Mouse (Mus musculus) adrenal gland, adult 18-20 months (tissue): Measurements from ENCODE around the gene Pop7. TPM values are rescaled to one million over a fixed set of nuclear protein-coding genes. Genes with fewer than 3 reads are reported as not detected.

Experiments
- DNase-seq, 2 experiments: peaks; one replicate each; pipeline ENCODE4 v3.0.0; 2021 to 2022; ENCODE audit warnings: low spot score in 2 of 2
- total RNA-seq, 2 experiments: library from RNA; stranded (reverse); gene quantifications; 1 replicate in 1 of 2; 2 replicates in 1 of 2; pipeline ENCODE4 v1.2.3; 2021

Gene Pop7
- total RNA-seq, 2 experiments from 2014 or later: 23.5 to 24.7 TPM

DNA sequence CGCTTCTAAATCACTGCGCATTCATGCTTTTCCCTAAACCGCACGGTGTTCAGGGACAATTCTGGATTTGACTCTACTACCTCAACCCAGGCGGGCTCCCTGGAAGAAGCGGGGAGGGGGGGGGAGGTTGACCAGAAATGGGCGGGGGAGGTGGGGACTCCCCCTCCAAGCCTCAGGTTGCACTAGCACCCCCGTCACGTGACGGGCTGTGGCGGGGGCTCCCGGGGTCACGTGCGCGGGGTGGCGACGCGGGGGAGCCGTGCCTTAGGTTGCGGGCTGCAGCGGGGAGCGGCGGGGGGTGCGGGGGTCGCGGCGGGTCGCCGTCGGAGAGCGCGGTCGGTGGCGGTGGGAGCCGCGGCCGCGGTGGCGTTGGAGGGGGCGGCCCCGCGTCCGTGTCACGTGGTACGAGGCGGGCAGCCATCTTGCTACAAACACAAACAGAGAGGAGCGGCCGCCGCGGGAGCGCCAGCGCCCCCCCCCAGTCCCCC, 7.7 kb upstream of the Pop7 start:
- DNase-seq: peak; percentile 78 to 80

DNA sequence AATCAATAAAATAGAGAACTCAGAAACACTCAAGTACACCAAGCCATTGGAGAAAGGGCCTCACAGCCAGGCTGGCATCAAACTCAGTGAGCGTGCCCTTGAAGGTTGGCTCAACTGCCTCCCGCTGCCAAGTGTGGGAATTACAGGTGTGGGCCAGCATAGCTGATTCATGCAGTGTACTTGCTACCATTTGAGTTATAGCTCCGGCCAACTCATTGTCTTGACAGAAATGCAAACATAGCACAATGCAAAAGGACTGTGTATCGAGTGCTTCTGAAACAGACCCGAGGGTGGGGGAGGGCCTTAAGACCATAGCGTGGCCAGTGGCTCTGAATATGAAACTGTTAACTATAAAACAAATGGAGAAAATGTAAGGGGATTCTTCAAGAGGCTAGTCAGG, 1.7 kb upstream of the Pop7 start:
- DNase-seq: peak in 1 of 2 experiments; percentile 7

DNA sequence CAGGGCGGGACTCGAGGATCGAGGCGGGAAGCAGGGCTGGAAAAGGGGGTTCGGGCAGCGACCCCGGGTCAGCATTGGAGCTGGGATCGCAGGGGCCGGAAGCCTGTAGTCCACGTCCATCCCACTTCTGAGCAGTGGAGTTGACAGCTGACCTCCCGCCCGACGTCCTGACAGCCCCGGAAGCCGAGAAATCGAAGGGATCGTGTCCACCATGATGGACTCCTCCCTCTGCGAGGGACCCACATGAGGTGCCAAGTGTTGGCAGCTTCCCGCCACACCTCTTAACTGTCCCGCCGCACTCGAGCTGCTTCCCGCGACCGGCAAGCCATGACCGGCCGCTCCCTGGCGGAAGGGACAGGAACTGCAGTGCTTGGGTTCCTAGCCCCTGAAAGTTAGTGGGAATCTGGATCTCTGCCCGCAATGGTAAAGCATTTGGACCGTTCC, 371 bp upstream of the Pop7 start:
- peak; percentile 75 to 76 for DNase-seq

DNA sequence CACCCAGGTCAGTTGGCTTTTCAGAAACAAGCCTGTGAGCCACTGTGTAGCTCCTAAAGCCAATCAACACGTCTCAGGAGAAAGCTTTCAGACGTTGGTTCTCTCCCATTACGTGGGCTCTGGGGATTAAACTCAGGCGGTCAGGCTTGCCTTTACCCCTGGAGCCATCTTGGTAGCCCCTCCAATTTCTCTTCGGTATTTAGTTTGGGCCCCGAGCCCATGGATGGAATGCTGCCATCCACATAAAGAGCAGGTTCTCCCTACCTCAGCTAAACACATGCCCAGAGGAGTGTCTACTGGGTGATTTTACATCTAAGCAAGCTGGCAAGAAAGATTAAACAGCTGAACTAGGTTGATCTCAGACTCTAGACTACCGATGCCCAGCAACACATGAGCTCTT, 2.1 kb downstream of the Pop7 start:
- DNase-seq: no peak

DNA sequence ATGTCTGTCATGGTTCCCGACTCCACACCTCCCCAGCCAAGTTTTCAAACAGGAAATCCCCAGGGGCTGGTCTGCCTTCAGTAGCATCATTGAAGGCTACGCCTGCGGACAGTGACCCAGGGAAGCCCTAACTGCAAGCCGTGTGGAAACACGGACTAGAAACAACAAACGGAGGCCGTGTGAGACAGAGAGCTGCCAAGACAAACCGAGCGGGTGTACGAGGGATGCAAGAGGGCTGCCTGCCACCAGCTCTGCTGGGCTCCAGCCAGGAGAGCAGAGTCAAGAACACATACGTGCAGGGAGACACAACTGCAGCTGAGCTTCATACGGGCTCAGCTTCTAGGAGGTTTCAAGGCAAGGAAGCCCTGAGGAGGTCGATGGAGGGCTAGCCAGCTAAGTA, 8.5 kb downstream of the Pop7 start:
- DNase-seq: no peak

DNA sequence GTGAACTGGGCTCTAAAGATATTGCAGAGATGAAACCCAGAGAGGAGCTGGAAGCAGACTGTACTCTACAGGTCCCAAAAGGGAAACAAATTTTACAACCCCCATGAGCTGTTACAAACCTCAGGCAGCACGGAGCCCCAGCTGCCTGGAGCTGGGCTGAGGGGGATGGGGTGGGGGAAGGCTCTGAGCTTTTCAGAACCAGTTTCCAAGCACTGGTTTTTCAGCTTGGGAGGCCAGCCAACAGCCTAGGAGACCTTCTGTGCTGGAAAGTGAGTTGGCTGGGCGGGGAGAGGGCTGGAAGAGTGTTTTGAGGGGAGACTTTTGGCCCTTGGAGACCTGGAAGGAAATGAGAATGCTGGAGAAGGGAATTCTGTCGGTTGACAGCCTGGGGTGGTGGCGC, 10.8 kb downstream of the Pop7 start:
- DNase-seq: no peak

DNA sequence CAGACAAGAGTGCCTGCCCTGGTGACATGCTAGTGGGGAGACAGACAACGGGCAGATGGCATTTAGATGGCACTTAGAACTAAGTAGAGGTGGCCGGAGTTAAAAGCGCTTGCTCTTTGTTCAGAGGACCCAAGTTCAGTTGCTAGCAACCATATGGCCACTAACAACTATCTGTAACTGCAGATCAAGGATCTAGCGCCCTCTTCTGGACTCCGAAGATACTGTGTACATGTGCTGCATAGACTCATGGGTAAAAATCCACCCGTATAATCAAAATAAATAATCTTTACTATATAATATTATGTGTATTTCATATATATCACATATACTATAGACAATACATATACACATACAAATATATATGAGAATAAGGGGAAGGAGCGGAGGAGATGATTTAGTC, 14.7 kb downstream of the Pop7 start:
- DNase-seq: no peak

DNA sequence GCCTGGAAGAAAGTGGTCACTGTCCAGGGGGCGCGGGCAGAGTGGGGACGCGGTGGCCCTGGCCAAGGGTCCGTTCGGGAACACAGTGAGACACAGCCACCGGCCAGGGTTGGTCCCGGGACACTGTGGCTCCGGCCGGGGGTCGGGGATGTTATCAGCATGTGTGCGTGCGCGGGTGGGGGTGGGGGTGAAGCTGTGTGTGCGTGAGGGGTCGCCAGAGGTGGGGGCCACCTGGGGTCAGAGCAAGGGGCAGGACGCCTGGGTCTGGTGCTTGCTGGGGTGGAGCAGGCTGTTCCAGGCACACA, 16.5 kb downstream of the Pop7 start:
- no peak for DNase-seq

DNA sequence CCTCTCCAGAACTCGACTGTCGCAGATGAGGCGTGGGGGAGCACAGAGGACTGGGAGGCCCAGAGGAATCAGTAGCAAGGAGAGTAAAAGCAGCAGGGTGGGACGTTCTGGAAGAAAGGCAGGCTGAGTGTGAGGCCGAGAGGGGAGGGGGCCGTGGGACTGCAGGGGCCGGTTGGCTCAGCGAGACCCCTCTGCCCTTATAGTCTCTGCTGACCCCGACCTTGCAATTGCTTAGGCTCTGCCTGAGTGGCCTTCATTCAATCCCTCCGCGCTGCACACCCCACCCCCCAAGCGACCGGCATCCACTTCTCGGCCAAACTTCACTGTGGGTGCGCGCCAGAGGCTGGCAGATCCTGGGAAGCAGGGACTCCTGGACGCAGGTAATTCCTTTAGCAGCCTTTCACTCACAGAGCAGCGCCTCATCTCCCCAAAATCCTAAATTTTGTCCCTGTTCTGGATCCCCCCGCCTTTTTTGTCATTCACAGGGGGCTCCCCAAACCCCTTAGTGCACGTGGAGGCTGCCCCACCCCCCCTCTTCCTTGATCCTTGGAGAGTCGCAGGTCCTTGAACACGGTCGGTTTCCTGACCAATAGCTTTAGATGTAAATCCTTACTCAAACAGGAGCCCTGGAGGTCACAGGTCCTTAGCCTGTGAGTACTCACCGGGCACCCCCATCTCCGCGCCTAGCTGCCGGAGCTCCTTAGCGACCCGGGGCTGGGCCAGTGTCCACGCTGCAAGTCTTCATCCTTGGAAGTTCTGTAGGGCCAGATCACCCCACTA, 17.1 kb downstream of the Pop7 start:
- DNase-seq: no peak

DNA sequence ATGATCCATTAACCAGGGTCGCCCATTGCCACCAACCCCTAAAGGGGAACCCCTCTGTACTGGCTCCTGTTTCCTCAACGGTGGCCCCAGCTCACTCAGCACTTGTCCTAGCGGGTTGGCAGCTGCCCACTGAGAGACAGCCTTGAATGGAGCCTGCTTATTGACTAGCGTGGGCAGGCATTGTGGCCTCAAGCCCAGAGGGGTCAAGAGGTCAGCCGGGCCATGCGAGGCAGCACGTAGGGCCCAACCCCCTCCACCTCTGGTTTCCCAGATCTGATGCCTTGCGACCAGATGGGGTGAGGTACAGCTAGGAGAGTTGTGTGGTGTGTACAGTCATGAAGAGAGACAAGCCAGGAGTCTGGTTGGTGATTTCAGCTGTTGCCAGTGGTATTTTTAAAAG, 20.4 kb downstream of the Pop7 start:
- DNase-seq: peak in 1 of 2 experiments; percentile 31

DNA sequence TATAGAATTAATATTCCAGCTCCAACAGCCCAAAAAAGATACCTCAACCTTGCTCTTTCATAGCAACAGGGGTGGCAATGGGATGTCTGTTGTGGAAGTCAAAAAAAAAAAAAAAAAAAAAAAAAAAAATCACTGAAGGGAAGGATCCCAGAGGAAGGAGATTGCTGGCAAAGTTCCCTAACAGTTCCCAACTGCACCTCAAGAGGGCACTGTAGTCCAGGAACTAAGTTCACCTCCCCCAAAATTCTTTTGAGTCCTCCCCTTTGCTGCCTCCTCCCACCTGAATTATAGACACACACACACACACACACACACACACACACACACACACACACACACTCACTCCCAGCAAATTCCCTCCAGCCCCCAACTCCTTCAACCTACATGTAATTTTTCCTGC, 21.2 kb downstream of the Pop7 start:
- peak; percentile 65 to 69 for DNase-seq

DNA sequence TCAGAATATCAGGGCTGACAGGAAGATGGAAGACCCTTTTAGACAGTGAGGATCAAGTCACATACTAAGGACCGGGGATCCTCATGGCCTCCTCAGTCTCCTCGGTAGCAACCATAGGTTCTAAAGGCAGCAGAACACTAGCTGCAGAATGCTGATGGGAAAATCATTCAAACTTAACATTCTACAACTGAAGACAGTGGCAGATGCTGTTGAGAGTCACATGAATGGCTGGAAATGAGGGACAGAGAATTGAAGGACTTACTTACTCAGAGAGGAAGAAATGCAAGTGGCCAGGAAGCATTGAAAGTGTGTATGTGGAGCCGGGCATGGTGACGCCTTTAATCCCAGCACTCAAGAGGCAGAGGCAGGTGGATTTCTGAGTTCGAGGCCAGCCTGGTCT, 25.4 kb downstream of the Pop7 start, which contains the start of gene Zan:
TSS of gene Zan (minus strand) at position 101 of the 400 bp plus-strand sequence.
- no peak for DNase-seq

DNA sequence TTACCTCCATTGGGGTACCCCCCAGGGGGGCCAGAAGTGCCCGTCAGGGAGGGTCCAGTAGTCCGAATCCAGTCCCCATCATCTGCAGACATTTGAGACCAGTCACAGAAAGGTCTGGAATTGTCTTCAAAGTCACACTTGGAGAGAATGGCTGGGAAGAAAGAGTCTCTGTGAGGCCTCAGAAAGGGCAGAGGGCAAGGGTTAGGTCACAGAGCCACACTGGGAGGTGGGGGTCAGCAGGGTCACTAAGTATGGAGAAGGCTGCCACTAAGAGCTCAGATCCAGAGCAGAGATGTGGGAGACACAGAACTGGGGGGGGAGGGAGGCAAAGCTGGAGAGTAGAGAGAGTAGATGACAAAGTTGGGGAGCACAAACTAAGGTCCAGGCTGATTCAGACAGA, 28.0 kb downstream of the Pop7 start:
- no peak for DNase-seq

DNA sequence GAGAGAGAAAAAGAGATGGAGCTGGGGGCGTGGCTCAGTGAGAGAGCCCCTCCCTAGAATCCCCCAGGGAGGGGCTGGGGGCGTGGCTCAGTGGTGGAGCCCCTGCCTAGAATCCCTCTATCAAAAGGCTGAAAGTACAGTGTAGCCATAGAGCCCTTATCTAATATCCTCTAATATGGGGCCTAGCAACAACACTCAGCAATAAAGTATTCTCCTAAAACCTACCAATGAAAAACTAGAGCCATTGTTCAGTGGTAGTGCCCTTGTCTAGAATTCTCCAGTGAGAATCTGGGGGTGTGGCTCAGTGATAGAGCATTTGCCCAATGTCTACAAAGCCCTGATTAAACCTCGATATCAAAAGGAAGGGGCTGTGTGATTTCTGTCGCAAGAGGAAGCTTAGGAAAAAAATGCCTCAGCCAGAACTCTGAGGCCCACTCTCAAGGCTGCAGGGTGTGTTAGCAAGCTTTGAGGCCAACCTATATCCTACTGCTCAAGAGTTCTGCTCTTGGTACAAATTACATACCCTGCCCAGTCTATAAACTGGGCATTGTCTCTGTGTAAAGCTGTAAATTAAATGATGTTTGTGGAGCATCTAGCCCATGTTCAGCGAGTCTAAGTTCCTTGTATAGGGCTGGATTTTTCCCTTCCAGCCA, 29.9 kb downstream of the Pop7 start:
- DNase-seq: no peak

DNA sequence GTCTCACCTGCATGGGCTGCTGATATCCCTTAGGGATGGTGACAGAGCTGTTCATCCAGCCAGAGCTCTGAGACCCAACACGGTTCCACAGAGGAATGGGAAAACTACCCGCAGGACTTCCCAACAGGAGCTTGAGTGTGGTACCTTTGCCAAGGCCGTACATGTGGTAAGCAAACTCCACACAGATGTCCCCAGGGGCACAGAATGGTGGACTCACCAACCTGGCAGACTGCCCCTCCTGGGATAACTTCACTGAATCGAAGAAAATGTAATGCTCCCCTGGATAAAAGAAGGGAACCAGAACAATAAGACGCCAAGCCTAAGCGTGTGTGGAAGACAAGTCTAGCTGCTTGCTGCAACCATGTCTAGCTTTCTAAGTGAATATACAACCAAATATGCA, 35.4 kb downstream of the Pop7 start:
- DNase-seq: no peak

DNA sequence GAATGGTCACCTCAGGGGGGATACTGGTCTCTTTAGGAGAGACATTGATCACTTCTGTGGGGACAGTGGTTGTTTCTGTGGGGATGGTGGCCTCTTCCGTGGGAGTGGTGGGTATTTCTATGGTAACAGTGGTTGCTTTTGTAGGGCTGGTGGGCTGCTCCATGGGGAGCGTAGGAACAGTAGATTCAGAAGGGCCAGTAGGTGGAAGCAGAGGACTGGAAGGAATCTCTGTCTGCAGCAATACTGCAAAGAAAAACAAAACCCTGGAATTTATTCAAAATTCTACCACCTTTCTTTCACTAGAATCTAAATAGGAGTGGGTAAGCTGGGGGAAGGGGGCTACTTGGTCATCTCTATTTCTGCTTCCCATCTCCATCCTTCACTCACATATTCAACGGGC, 37.3 kb downstream of the Pop7 start:
- DNase-seq: no peak

DNA sequence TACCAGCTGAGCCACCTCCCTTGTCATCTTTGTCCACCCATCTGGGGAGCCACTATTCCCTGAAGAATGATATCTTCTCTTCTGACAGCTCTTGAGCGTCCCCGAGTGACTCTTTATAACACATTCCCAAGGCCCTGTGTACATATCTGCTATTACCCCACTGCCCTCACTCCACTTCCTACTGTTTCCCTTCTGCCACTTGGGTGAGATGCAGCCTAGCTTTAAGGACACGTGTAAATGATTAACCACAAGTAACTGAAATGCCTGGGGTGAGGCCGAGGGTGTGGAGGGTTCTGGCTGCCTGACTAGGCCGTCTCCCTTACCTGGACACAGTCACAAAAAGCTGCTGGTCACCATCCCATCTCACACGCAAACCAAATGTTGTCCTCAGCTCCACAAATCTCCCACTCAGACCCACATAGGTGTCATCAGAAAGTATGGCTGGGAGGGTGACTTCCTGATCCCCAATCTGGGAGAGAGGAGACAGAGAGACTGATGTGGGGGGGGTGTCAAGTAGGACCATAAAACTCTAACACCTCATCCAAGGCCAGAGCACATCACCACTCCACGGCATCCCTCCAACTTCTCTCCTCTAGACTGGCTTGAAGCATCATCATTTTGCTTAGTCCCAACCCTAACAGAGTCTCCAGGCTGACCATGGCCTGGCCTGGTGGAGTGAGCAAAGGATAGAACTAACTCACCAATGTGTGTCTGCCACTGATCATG, 46.3 kb downstream of the Pop7 start:
- no peak for DNase-seq

DNA sequence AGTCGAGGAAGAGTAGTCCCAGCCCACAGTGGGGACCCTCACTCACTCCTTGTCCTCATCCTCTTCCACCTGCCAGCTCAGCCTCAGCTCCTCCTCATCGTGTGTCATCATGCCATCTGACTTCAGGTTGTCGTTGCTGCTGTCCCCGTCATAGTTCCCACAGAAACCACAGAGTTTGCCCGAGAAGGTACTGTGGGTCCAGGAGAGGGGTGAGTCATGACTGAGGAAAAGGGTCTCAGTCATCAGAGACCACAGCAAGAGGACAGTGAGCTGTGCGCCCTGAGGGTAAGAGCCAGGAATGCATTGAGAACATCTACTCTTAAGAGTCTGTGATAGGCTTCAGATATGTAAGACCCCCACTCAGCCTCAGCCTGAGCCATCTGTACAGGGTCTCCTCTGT, 47.1 kb downstream of the Pop7 start:
- no peak for DNase-seq
